Mouse (Mus musculus) cerebral cortex, adult 2 months (tissue): ENCODE measurements around the gene Nptxr.

Experiments used
- WGBS: fragments of 180-500 bp; shearing (Covaris S2); methylation state at CpG from one replicate; pipeline ENCODE4 v1.1.7; 2018; 5-methylcytosine and 5-hydroxymethylcytosine counted together

The Nptxr gene

GRCm38 (mm10) chr15:79790111-79790510, 14.5 kb downstream of the Nptxr start:
- 74% methylated on average over 8 of the region's 8 CpGs for WGBS

GRCm38 (mm10) chr15:79787815-79788214, 16.8 kb downstream of the Nptxr start:
- 47% methylated on average over 8 of the region's 8 CpGs for WGBS

- 52% methylated on average over 1 of the region's 1 CpGs for WGBS
Observed at GRCm38 (mm10) chr15:79785056-79785455, 19.5 kb downstream of the Nptxr start.

GRCm38 (mm10) chr15:79777749-79778148, 26.8 kb downstream of the Nptxr start, which contains the start of gene Dnal4:
Gene Dnal4, minus strand, starts transcription at chr15:79777849.

GRCm38 (mm10) chr15:79775662-79776061, 28.9 kb downstream of the Nptxr start:
- 43% methylated on average over 7 of the region's 7 CpGs for WGBS

- WGBS: under 1% methylated on average over 48 of the region's 50 CpGs
Observed at GRCm38 (mm10) chr15:79774117-79775027, 30.2 kb downstream of the Nptxr start.

GRCm38 (mm10) chr15:79770629-79771240, 33.8 kb downstream of the Nptxr start:
- WGBS: 36% methylated on average over 21 of the region's 21 CpGs

- WGBS: 61% methylated on average over 6 of the region's 6 CpGs
Observed at GRCm38 (mm10) chr15:79768302-79768701, 36.3 kb downstream of the Nptxr start.

- WGBS: 54% methylated on average over 16 of the region's 16 CpGs
Observed at GRCm38 (mm10) chr15:79767327-79767961, 37.1 kb downstream of the Nptxr start.

GRCm38 (mm10) chr15:79766586-79767071, 37.9 kb downstream of the Nptxr start:
- WGBS: 45% methylated on average over 10 of the region's 10 CpGs

GRCm38 (mm10) chr15:79766168-79766567, 38.4 kb downstream of the Nptxr start:
- WGBS: 57% methylated on average over 10 of the region's 10 CpGs

GRCm38 (mm10) chr15:79765361-79765760, 39.2 kb downstream of the Nptxr start:
- WGBS: 64% methylated on average over 2 of the region's 2 CpGs

GRCm38 (mm10) chr15:79764539-79765267, 39.9 kb downstream of the Nptxr start:
- WGBS: 37% methylated on average over 11 of the region's 11 CpGs

GRCm38 (mm10) chr15:79763601-79764246, 40.8 kb downstream of the Nptxr start:
- WGBS: 73% methylated on average over 7 of the region's 7 CpGs

GRCm38 (mm10) chr15:79763001-79763400, 41.6 kb downstream of the Nptxr start:
- WGBS: 90% methylated on average over 9 of the region's 9 CpGs

- 61% methylated on average over 6 of the region's 6 CpGs for WGBS
Observed at GRCm38 (mm10) chr15:79760956-79761355, 43.6 kb downstream of the Nptxr start.

- WGBS: 96% methylated on average over 3 of the region's 3 CpGs
Observed at GRCm38 (mm10) chr15:79757118-79757517, 47.4 kb downstream of the Nptxr start.

- WGBS: 47% methylated on average over 8 of the region's 8 CpGs
Observed at GRCm38 (mm10) chr15:79755977-79756625, 48.5 kb downstream of the Nptxr start.

- 73% methylated on average over 4 of the region's 4 CpGs for WGBS
Observed at GRCm38 (mm10) chr15:79755176-79755575, 49.4 kb downstream of the Nptxr start.

- WGBS: 47% methylated on average over 4 of the region's 4 CpGs
Observed at GRCm38 (mm10) chr15:79753873-79754272, 50.7 kb downstream of the Nptxr start.

- 94% methylated on average over 3 of the region's 3 CpGs for WGBS
Observed at GRCm38 (mm10) chr15:79753420-79753752, 51.2 kb downstream of the Nptxr start.
